In genomic region chr1:182088844-182089418, GRCm38 (mm10) we compare ENCODE assay signal across 8 mouse cellular contexts. TPM values are rescaled to one million over a fixed set of nuclear protein-coding genes. Genes with fewer than 3 reads are reported as not detected.
DNase-seq lines count a peak whose midpoint lies in the region; ATAC-seq lines count a peak whose summit lies in the region.

No protein-coding gene starts in this region.

- no peak overlapping the region for H3K4me2 ChIP-seq in lung, embryonic 15.5 days
- peak overlapping the region; percentile 38 for H3K4me2 ChIP-seq in heart, embryonic 12.5 days
- H3K4me2 ChIP-seq in kidney, embryonic 16.5 days (replicated peaks; ENCODE audit: low read depth, low read length), result no peak overlapping the region
- no peak overlapping the region for H3K4me2 ChIP-seq in stomach, embryonic 14.5 days (replicated peaks; ENCODE audit: low read depth, low read length)

- H3K9ac ChIP-seq in lung, embryonic 15.5 days, result no peak overlapping the region
- H3K9ac ChIP-seq in heart, embryonic 12.5 days, result 0 out of 2 replicates have a peak overlapping the region, but pooled peaks have one; percentile 23
- H3K9ac ChIP-seq in kidney, embryonic 16.5 days (replicated peaks; ENCODE audit: low read length), result no peak overlapping the region
- H3K9ac ChIP-seq in stomach, embryonic 14.5 days (replicated peaks; ENCODE audit: low read depth, low read length), result no peak overlapping the region

- ATAC-seq in lung, embryonic 15.5 days (ENCODE audit: borderline replicate concordance, extremely low read depth, low FRiP score, low TSS enrichment), result peak; percentile 28; the same call in 1 of the 2 replicates
- peak; percentile 73 for ATAC-seq in heart, embryonic 12.5 days (ENCODE audit: insufficient number of reproducible peaks, low FRiP score)
- ATAC-seq in kidney, embryonic 16.5 days (ENCODE audit: low FRiP score, low TSS enrichment), result peak; percentile 52
- ATAC-seq in stomach, embryonic 14.5 days (ENCODE audit: insufficient number of reproducible peaks, insufficient read depth, low FRiP score, low read depth), result no peak
- no peak for ATAC-seq in activated CD4-positive, CD25-positive, alpha-beta regulatory T cell, adult 4 months

- peaks cover 55% of the 10 kb centered on the region for H3K4me1 ChIP-seq in lung, embryonic 15.5 days
- H3K4me1 ChIP-seq in heart, embryonic 12.5 days (replicated peaks), result peaks cover 82% of the 10 kb centered on the region
- peaks cover 46% of the 10 kb centered on the region for H3K4me1 ChIP-seq in kidney, embryonic 16.5 days (ENCODE audit: insufficient read depth, low read length)
- peaks cover 26% of the 10 kb centered on the region for H3K4me1 ChIP-seq in stomach, embryonic 14.5 days (ENCODE audit: control insufficient read depth, insufficient read depth, low read length)

- H3K4me3 ChIP-seq in lung, embryonic 15.5 days, result no peak overlapping the region
- H3K4me3 ChIP-seq in heart, embryonic 12.5 days, result no peak overlapping the region
- no peak overlapping the region for H3K4me3 ChIP-seq in kidney, embryonic 16.5 days (ENCODE audit: low read length)
- H3K4me3 ChIP-seq in stomach, embryonic 14.5 days (ENCODE audit: low read depth, low read length), result no peak overlapping the region

- H3K27ac ChIP-seq in lung, embryonic 15.5 days, result peak overlapping the region; percentile 29; the same call in 1 of the 2 replicates
- peak overlapping the region; percentile 94 for H3K27ac ChIP-seq in heart, embryonic 12.5 days (ENCODE audit: poor library complexity, severe bottlenecking)
- H3K27ac ChIP-seq in kidney, embryonic 16.5 days (ENCODE audit: low read length), result peak overlapping the region; percentile 49
- peak overlapping the region; percentile 74 for H3K27ac ChIP-seq in stomach, embryonic 14.5 days (ENCODE audit: low read length)

- no peak for DNase-seq in lung, postnatal 14 days
- DNase-seq in cerebellum, adult 9-11 months, result peak; percentile 61
- DNase-seq in urinary bladder, adult 18-20 months (ENCODE audit: low spot score in 2 of 2), result no peak

- no peaks in the 10 kb centered on the region for H3K36me3 ChIP-seq in lung, embryonic 15.5 days
- no peaks in the 10 kb centered on the region for H3K36me3 ChIP-seq in heart, embryonic 12.5 days
- H3K36me3 ChIP-seq in kidney, embryonic 16.5 days (ENCODE audit: insufficient read depth, low read length), result no peaks in the 10 kb centered on the region
- no peaks in the 10 kb centered on the region for H3K36me3 ChIP-seq in stomach, embryonic 14.5 days (ENCODE audit: control insufficient read depth, insufficient read depth, low read length)

- H3K27me3 ChIP-seq in lung, embryonic 15.5 days, result no peaks in the 10 kb centered on the region
- no peaks in the 10 kb centered on the region for H3K27me3 ChIP-seq in heart, embryonic 12.5 days (replicated peaks)
- no peaks in the 10 kb centered on the region for H3K27me3 ChIP-seq in kidney, embryonic 16.5 days (ENCODE audit: insufficient read depth, low read length)
- no peaks in the 10 kb centered on the region for H3K27me3 ChIP-seq in stomach, embryonic 14.5 days (ENCODE audit: control insufficient read depth, insufficient read depth, low read length)

- no peaks in the 10 kb centered on the region for H3K9me3 ChIP-seq in lung, embryonic 15.5 days
- no peaks in the 10 kb centered on the region for H3K9me3 ChIP-seq in heart, embryonic 12.5 days (replicated peaks)
- no peaks in the 10 kb centered on the region for H3K9me3 ChIP-seq in kidney, embryonic 16.5 days (ENCODE audit: low read length)
- H3K9me3 ChIP-seq in stomach, embryonic 14.5 days (ENCODE audit: control insufficient read depth, low read depth, low read length), result no peaks in the 10 kb centered on the region

- WGBS in lung, embryonic 15.5 days, result 46% methylated on average over 14 of the region's 14 CpGs
- 20% methylated on average over 14 of the region's 14 CpGs for WGBS in heart, embryonic 12.5 days
- WGBS in kidney, embryonic 16.5 days, result 35% methylated on average over 14 of the region's 14 CpGs
- WGBS in stomach, embryonic 14.5 days, result 49% methylated on average over 14 of the region's 14 CpGs

RNA-seq across cellular contexts. Expression of gene Srp9, which starts 35.6 kb away (rescaled TPM):
- polyA plus RNA-seq in lung, embryonic 15.5 days (2015; fragmentation: Nextera tagmentation; extraction: Ambion mirVana), result 132 and 143 TPM in 2 replicates
- 122 and 123 TPM in 2 replicates for polyA plus RNA-seq in heart, embryonic 12.5 days (2016; fragmentation: Nextera tagmentation; extraction: Ambion mirVana)
- 131 and 132 TPM in 2 replicates for polyA plus RNA-seq in kidney, embryonic 16.5 days (2015; fragmentation: Nextera tagmentation; extraction: Ambion mirVana)
- polyA plus RNA-seq in stomach, embryonic 14.5 days (2014; fragmentation: Nextera tagmentation; extraction: Ambion mirVana), result 145 and 153 TPM in 2 replicates
- polyA plus RNA-seq in activated CD4-positive, CD25-positive, alpha-beta regulatory T cell, adult 4 months (2017; shearing (Covaris generic)), result 100 to 1,000 TPM; 147 to 184 TPM

Comparison
In these comparisons a context has a peak if more than half of its experiments do, and no peak if none do; other contexts are left out.
1. ATAC-seq: peak in lung, embryonic 15.5 days (single experiment), heart, embryonic 12.5 days (single experiment) and kidney, embryonic 16.5 days (single experiment); none in stomach, embryonic 14.5 days (single experiment) and activated CD4-positive, CD25-positive, alpha-beta regulatory T cell, adult 4 months (single experiment).
2. H3K27ac ChIP-seq: peak in every context shown above with its lines; median percentile 94 in heart, embryonic 12.5 days; 74 in stomach, embryonic 14.5 days; 49 in kidney, embryonic 16.5 days; 29 in lung, embryonic 15.5 days.